Mouse (Mus musculus): ENCODE results near the gene Calb2. TPM values are rescaled to one million over a fixed set of nuclear protein-coding genes. Genes with fewer than 3 reads are reported as not detected.

Calb2 gene
- polyA plus RNA-seq, 1 experiment from 2014 or later = not detected

GRCm38 (mm10) chr8:110140156-110140555, 27.9 kb downstream of the Calb2 start:
- 73% methylated on average over 3 of the region's 3 CpGs for WGBS
- no peak for TF ChIP-seq CTCF (IDR thresholded peaks at IDR 0.05; ENCODE audit: low read depth)
- Histone ChIP-seq H3K4me2 (ENCODE audit: low read length) (no peak overlapping the region), H3K4me3 (replicated peaks; ENCODE audit: low read depth, low read length) (no peak overlapping the region), H3K27me3 (ENCODE audit: insufficient read depth, low read length) (no peaks in the 10 kb centered on the region), H3K36me3 (ENCODE audit: insufficient read depth, low read length) (no peaks in the 10 kb centered on the region), H3K4me1 (replicated peaks; ENCODE audit: insufficient read depth, low read length) (no peaks in the 10 kb centered on the region), H3K9me3 (replicated peaks; ENCODE audit: low read length) (no peaks in the 10 kb centered on the region), H3K9ac (ENCODE audit: low read depth, low read length) (no peak overlapping the region), H3K27ac (no peak overlapping the region)
- DNase-seq (ENCODE audit: low spot score) = no peak
- no peak for ATAC-seq (replicated peaks; ENCODE audit: low FRiP score, low read depth)

GRCm38 (mm10) chr8:110135515-110135914, 32.5 kb downstream of the Calb2 start:
- WGBS = 82% methylated on average over 7 of the region's 7 CpGs
- no peak for ATAC-seq (replicated peaks; ENCODE audit: low FRiP score, low read depth)
- Histone ChIP-seq H3K27me3 (ENCODE audit: insufficient read depth, low read length) (no peaks in the 10 kb centered on the region), H3K9me3 (replicated peaks; ENCODE audit: low read length) (no peaks in the 10 kb centered on the region), H3K27ac (no peak overlapping the region), H3K4me1 (replicated peaks; ENCODE audit: insufficient read depth, low read length) (no peaks in the 10 kb centered on the region), H3K4me3 (replicated peaks; ENCODE audit: low read depth, low read length) (no peak overlapping the region), H3K4me2 (ENCODE audit: low read length) (no peak overlapping the region), H3K9ac (ENCODE audit: low read depth, low read length) (no peak overlapping the region), H3K36me3 (ENCODE audit: insufficient read depth, low read length) (no peaks in the 10 kb centered on the region)
- TF ChIP-seq CTCF (IDR thresholded peaks at IDR 0.05; ENCODE audit: low read depth) = no peak
- no peak for DNase-seq (ENCODE audit: low spot score)

GRCm38 (mm10) chr8:110134236-110134635, 33.8 kb downstream of the Calb2 start:
- DNase-seq (ENCODE audit: low spot score) (no peak), ATAC-seq (replicated peaks; ENCODE audit: low FRiP score, low read depth) (no peak)
- H3K27me3 ChIP-seq (ENCODE audit: insufficient read depth, low read length) = no peaks in the 10 kb centered on the region
- no peak overlapping the region for H3K27ac ChIP-seq
- H3K4me1 ChIP-seq (replicated peaks; ENCODE audit: insufficient read depth, low read length) = no peaks in the 10 kb centered on the region
- no peak for TF ChIP-seq CTCF (IDR thresholded peaks at IDR 0.05; ENCODE audit: low read depth)
- 83% methylated on average over 8 of the region's 8 CpGs for WGBS
- H3K36me3 ChIP-seq (ENCODE audit: insufficient read depth, low read length) = no peaks in the 10 kb centered on the region
- H3K4me3 ChIP-seq (replicated peaks; ENCODE audit: low read depth, low read length) = no peak overlapping the region
- H3K9ac ChIP-seq (ENCODE audit: low read depth, low read length) = no peak overlapping the region
- H3K9me3 ChIP-seq (replicated peaks; ENCODE audit: low read length) = no peaks in the 10 kb centered on the region
- H3K4me2 ChIP-seq (ENCODE audit: low read length) = no peak overlapping the region

GRCm38 (mm10) chr8:110130537-110130936, 37.5 kb downstream of the Calb2 start:
- Histone ChIP-seq H3K9me3 (replicated peaks; ENCODE audit: low read length) (no peaks in the 10 kb centered on the region), H3K4me3 (replicated peaks; ENCODE audit: low read depth, low read length) (no peak overlapping the region), H3K36me3 (ENCODE audit: insufficient read depth, low read length) (no peaks in the 10 kb centered on the region), H3K4me2 (ENCODE audit: low read length) (no peak overlapping the region), H3K9ac (ENCODE audit: low read depth, low read length) (no peak overlapping the region), H3K4me1 (replicated peaks; ENCODE audit: insufficient read depth, low read length) (no peaks in the 10 kb centered on the region), H3K27me3 (ENCODE audit: insufficient read depth, low read length) (no peaks in the 10 kb centered on the region), H3K27ac (no peak overlapping the region)
- ATAC-seq (replicated peaks; ENCODE audit: low FRiP score, low read depth) = no peak; the same call in 1 of the 2 replicates
- WGBS = 13% methylated on average over 13 of the region's 13 CpGs
- TF ChIP-seq CTCF (IDR thresholded peaks at IDR 0.05; ENCODE audit: low read depth) = peak; percentile 86
- DNase-seq (ENCODE audit: low spot score) = peak; percentile 89

GRCm38 (mm10) chr8:110119715-110120114, 48.3 kb downstream of the Calb2 start:
- WGBS = 47% methylated on average over 6 of the region's 6 CpGs
- H3K27ac ChIP-seq = no peak overlapping the region
- peak; percentile 57 for TF ChIP-seq CTCF (IDR thresholded peaks at IDR 0.05; ENCODE audit: low read depth)

GRCm38 (mm10) chr8:110102653-110103052, 65.4 kb downstream of the Calb2 start, which contains the start of gene Gm17720:
Gene Gm17720 (minus strand): TSS chr8:110102753.
- ATAC-seq (replicated peaks; ENCODE audit: low FRiP score, low read depth) (no peak), DNase-seq (ENCODE audit: low spot score) (no peak)
- Histone ChIP-seq H3K27me3 (ENCODE audit: insufficient read depth, low read length) (no peaks in the 10 kb centered on the region), H3K27ac (no peak within 1 kb of the TSS), H3K9ac (ENCODE audit: low read depth, low read length) (no peak within 1 kb of the TSS), H3K9me3 (replicated peaks; ENCODE audit: low read length) (no peaks in the 10 kb centered on the region), H3K4me2 (ENCODE audit: low read length) (no peak within 1 kb of the TSS), H3K4me1 (replicated peaks; ENCODE audit: insufficient read depth, low read length) (no peaks in the 10 kb centered on the region), H3K4me3 (replicated peaks; ENCODE audit: low read depth, low read length) (no peak within 1 kb of the TSS), H3K36me3 (ENCODE audit: insufficient read depth, low read length) (no peaks in the 10 kb centered on the region)
- peak; percentile 4; the same call in 1 of the 2 replicates for TF ChIP-seq CTCF (IDR thresholded peaks at IDR 0.05; ENCODE audit: low read depth)
- WGBS = 92% methylated on average over 3 of the region's 3 CpGs

More at GRCm38 (mm10) chr8:110119715-110120114, 48.3 kb downstream of the Calb2 start:
- Histone ChIP-seq H3K4me1 (replicated peaks; ENCODE audit: insufficient read depth, low read length) (no peaks in the 10 kb centered on the region), H3K4me3 (replicated peaks; ENCODE audit: low read depth, low read length) (no peak overlapping the region), H3K36me3 (ENCODE audit: insufficient read depth, low read length) (no peaks in the 10 kb centered on the region), H3K9me3 (replicated peaks; ENCODE audit: low read length) (no peaks in the 10 kb centered on the region), H3K27me3 (ENCODE audit: insufficient read depth, low read length) (no peaks in the 10 kb centered on the region), H3K9ac (ENCODE audit: low read depth, low read length) (no peak overlapping the region), H3K4me2 (ENCODE audit: low read length) (no peak overlapping the region)
- no peak for ATAC-seq (replicated peaks; ENCODE audit: low FRiP score, low read depth)
- peak; percentile 40 for DNase-seq (ENCODE audit: low spot score)

- WGBS = 93% methylated on average over 15 of the region's 15 CpGs
- H3K36me3 ChIP-seq (ENCODE audit: insufficient read depth, low read length) = no peaks in the 10 kb centered on the region
- H3K4me1 ChIP-seq (replicated peaks; ENCODE audit: insufficient read depth, low read length) = no peaks in the 10 kb centered on the region
- TF ChIP-seq CTCF (IDR thresholded peaks at IDR 0.05; ENCODE audit: low read depth) = no peak
- no peak overlapping the region for H3K9ac ChIP-seq (ENCODE audit: low read depth, low read length)
- no peaks in the 10 kb centered on the region for H3K9me3 ChIP-seq (replicated peaks; ENCODE audit: low read length)
- no peak for DNase-seq (ENCODE audit: low spot score)
- H3K4me2 ChIP-seq (ENCODE audit: low read length) = no peak overlapping the region
- H3K27ac ChIP-seq = no peak overlapping the region
- ATAC-seq (replicated peaks; ENCODE audit: low FRiP score, low read depth) = no peak; the same call in 1 of the 2 replicates
- H3K4me3 ChIP-seq (replicated peaks; ENCODE audit: low read depth, low read length) = no peak overlapping the region
- H3K27me3 ChIP-seq (ENCODE audit: insufficient read depth, low read length) = no peaks in the 10 kb centered on the region
Measured at GRCm38 (mm10) chr8:110101676-110102075, 66.3 kb downstream of the Calb2 start.
